Mouse (Mus musculus) intestine, postnatal 0 days (tissue): Measurements from ENCODE around the gene Gm47791. TPM values are rescaled to one million over a fixed set of nuclear protein-coding genes. Genes with fewer than 3 reads are reported as not detected.

Source experiments
- ATAC-seq: fragments of 200-750 bp; cut with Nextera tagmentation; 2 replicates; pipeline ENCODE4 v1.8.0; 2017; ENCODE audit warnings: mild to moderate bottlenecking, moderate TSS enrichment, moderate library complexity
- H3K27ac ChIP-seq: fragments of 300-500 bp; sonication (generic); 2 replicates; pipeline ENCODE4 v1.5.1; 2014; ENCODE audit warnings: mild to moderate bottlenecking, low read depth, low read length, moderate library complexity
- H3K27me3 ChIP-seq: fragments of 300-500 bp; sonication (generic); replicated peaks from 2 replicates; pipeline ENCODE4 v1.6.1; 2014; ENCODE audit warnings: low read length, mixed read lengths; ENCODE audit not compliant: control insufficient read depth, insufficient read depth
- H3K36me3 ChIP-seq: fragments of 300-500 bp; sonication (generic); 2 replicates; pipeline ENCODE4 v1.6.1; 2014; ENCODE audit warnings: mild to moderate bottlenecking, moderate library complexity; ENCODE audit not compliant: control insufficient read depth, insufficient read depth
- H3K4me1 ChIP-seq: fragments of 300-500 bp; sonication (generic); replicated peaks from 2 replicates; pipeline ENCODE4 v1.6.1; 2014; ENCODE audit warnings: antibody characterized with exemption, low read length, mixed read lengths; ENCODE audit not compliant: control insufficient read depth, insufficient read depth
- H3K4me2 ChIP-seq: fragments of 300-500 bp; sonication (generic); replicated peaks from 2 replicates; pipeline ENCODE4 v1.6.1; 2014; ENCODE audit warnings: low read depth, mild to moderate bottlenecking, moderate library complexity
- H3K4me3 ChIP-seq: fragments of 300-500 bp; sonication (generic); 2 replicates; pipeline ENCODE4 v1.5.1; 2014; ENCODE audit warnings: low read depth, low read length
- H3K9ac ChIP-seq: fragments of 300-500 bp; sonication (generic); 2 replicates; pipeline ENCODE4 v1.6.1; 2014; ENCODE audit warnings: mild to moderate bottlenecking, low read depth, low read length
- H3K9me3 ChIP-seq: fragments of 300-500 bp; sonication (generic); 2 replicates; pipeline ENCODE4 v1.6.1; 2016; ENCODE audit warnings: mixed run types; ENCODE audit not compliant: control insufficient read depth
- CTCF ChIP-seq: sonication (generic); IDR thresholded peaks from 2 replicates; pipeline ENCODE4 v1.5.1; 2016; ENCODE audit warnings: low read depth, mild to moderate bottlenecking, control low read depth, antibody characterized with exemption, moderate library complexity
- WGBS: fragments of 180-500 bp; shearing (Covaris S2); extraction: QIAGEN DNeasy Blood & Tissue Kit; methylation state at CpG from one replicate; pipeline ENCODE4 v1.1.7; 2014; 5-methylcytosine and 5-hydroxymethylcytosine counted together
- polyA plus RNA-seq: library from polyadenylated mRNA; unstranded; fragments of >200 nt; fragmentation: Nextera tagmentation; extraction: Ambion mirVana; gene quantifications from 2 replicates; pipeline ENCODE4 v1.2.1, GENCODE M21; 2015

The Gm47791 gene
- polyA plus RNA-seq, 1 experiment from 2014 or later: not detected

DNA sequence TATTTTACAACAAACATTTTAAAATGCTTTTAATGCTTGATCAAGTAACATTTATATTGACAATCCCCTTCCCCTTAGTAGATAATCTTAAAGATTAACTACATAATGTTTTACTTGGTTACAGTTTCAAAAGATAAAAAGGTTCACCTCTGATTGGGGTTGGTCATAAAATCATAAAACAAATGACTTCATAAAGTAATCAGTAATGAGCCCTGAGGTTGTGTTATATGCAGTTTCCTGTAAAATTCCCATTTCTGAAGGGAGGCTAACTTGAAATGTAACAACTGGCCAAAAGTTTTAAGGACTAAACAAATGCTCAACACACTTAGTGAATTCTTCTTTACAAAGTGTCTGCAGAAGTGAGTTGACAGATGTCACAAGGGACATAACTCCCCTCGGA is 4.8 kb downstream of the Gm47791 start:
- peak overlapping the region; percentile 62 for H3K4me2 ChIP-seq
- 23% methylated on average over 1 of the region's 1 CpGs for WGBS
- H3K36me3 ChIP-seq: peaks cover 5% of the 10 kb centered on the region; the same call in 1 of the 2 replicates
- no peak for TF ChIP-seq CTCF
- no peak overlapping the region for H3K9ac ChIP-seq
- no peaks in the 10 kb centered on the region for H3K27me3 ChIP-seq
- peak overlapping the region; percentile 43; the same call in 1 of the 2 replicates for H3K4me3 ChIP-seq
- H3K27ac ChIP-seq: peak overlapping the region; percentile 91
- peak; percentile 68 for ATAC-seq
- H3K4me1 ChIP-seq: no peaks in the 10 kb centered on the region; the same call in 1 of the 2 replicates
- H3K9me3 ChIP-seq: no peaks in the 10 kb centered on the region

DNA sequence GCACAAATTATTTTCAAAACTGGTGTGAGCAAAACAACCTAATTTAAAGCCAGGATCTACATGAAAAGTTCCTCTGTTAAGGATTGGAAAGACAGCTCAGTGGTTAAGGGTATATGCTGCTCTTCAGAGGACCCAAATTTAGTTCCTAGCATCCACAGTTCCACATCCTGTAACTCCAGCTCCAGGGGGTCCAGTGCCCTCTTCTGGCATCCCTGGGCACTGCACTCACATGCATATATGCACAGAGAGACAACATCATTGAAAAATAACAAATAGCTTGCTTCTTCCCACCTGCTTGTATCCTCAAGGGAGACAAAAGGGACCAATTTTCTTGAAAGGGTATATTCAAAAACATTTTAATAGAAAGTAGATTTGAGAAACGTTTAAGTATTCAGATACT is 8.8 kb downstream of the Gm47791 start:
- no peak overlapping the region for H3K27ac ChIP-seq
- no peak for ATAC-seq
- no peak overlapping the region for H3K9ac ChIP-seq
- H3K36me3 ChIP-seq: peaks cover 36% of the 10 kb centered on the region
- H3K27me3 ChIP-seq: no peaks in the 10 kb centered on the region
- H3K4me3 ChIP-seq: no peak overlapping the region
- no peak overlapping the region; the same call in 1 of the 2 replicates for H3K4me2 ChIP-seq
- no peaks in the 10 kb centered on the region for H3K9me3 ChIP-seq
- H3K4me1 ChIP-seq: no peaks in the 10 kb centered on the region; the same call in none of the 2 replicates
- 79% methylated on average over 1 of the region's 1 CpGs for WGBS
- peak; percentile 58 for TF ChIP-seq CTCF

DNA sequence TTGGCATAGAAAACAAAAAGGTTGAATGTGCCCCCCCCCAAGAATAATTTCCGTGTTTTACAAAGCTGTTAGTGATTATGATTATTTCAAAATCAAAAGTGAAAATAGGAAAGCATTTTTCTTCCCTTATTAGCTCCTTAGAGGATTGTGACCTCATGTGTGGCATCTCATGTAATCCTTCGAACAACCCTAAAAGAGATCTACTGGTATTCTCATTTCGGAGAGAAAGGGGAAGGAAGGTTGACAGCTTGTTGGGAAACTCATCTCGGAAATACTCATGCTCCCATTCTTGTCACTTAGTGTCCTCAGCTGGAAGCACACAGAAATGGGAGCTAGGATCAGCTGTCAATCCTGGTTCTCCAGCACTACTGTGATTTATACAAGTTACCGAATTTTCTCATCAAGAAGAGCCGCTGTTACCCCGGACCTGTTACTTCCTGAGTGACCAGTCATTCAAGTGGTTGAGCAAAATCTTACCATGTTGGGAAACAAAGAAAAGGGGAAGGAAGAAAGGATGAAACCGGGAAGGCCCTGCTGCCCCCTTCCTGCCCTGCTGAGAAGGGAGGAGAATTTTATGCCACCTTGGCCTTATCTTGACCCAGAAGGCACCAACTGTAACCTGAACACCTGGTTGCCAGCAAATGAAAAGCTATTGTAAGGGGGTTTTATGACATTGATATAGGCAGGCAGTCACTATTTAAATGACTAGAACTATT is 9.4 kb downstream of the Gm47791 start:
- no peak overlapping the region for H3K9ac ChIP-seq
- peak; percentile 29 for ATAC-seq
- H3K4me2 ChIP-seq: peak overlapping the region; percentile 9; the same call in 1 of the 2 replicates
- peaks cover 41% of the 10 kb centered on the region for H3K36me3 ChIP-seq
- no peaks in the 10 kb centered on the region for H3K27me3 ChIP-seq
- WGBS: 62% methylated on average over 8 of the region's 8 CpGs
- H3K4me3 ChIP-seq: no peak overlapping the region
- TF ChIP-seq CTCF: no peak
- H3K9me3 ChIP-seq: no peaks in the 10 kb centered on the region
- no peaks in the 10 kb centered on the region; the same call in none of the 2 replicates for H3K4me1 ChIP-seq
- H3K27ac ChIP-seq: peak overlapping the region; percentile 28; the same call in 1 of the 2 replicates

DNA sequence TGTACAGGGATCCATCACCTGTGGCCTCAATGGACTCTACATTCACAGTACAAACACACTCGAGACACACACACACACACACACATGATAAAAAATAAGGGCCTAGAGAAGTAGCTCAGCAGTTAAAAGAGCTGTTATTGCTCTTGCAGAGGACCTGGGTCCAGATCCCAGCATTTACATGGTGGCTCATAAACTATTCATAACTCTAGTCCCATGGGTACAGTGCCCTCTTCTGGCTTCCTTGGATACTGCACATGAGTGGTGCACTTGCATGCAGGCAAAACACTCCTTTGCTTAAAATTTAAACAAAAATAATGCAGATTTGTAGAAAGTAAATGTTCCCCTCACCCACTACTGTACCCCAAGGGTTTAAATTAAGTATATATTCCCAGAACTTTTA is 11.5 kb downstream of the Gm47791 start:
- Histone ChIP-seq H3K36me3 (peaks cover 56% of the 10 kb centered on the region), H3K27me3 (no peaks in the 10 kb centered on the region), H3K9me3 (no peaks in the 10 kb centered on the region), H3K4me1 (no peaks in the 10 kb centered on the region; the same call in none of the 2 replicates), H3K9ac (no peak overlapping the region), H3K4me3 (no peak overlapping the region), H3K4me2 (no peak overlapping the region), H3K27ac (no peak overlapping the region)
- WGBS: 68% methylated on average over 1 of the region's 1 CpGs
- peak; percentile 62 for TF ChIP-seq CTCF
- ATAC-seq: no peak

- ATAC-seq: no peak
- TF ChIP-seq CTCF: no peak
- WGBS: 77% methylated on average over 2 of the region's 2 CpGs
Measured at GRCm38 (mm10) chr1:82747714-82748452, 23.2 kb downstream of the Gm47791 start.

GRCm38 (mm10) chr1:82746408-82746807 is 24.6 kb downstream of the Gm47791 start:
- 90% methylated on average over 4 of the region's 4 CpGs for WGBS
- no peak for ATAC-seq
- no peaks in the 10 kb centered on the region for H3K9me3 ChIP-seq
- H3K9ac ChIP-seq: no peak overlapping the region
- TF ChIP-seq CTCF: no peak
- no peak overlapping the region for H3K27ac ChIP-seq
- H3K27me3 ChIP-seq: no peaks in the 10 kb centered on the region
- no peak overlapping the region for H3K4me3 ChIP-seq
- H3K4me2 ChIP-seq: no peak overlapping the region
- H3K4me1 ChIP-seq: no peaks in the 10 kb centered on the region
- peaks cover 34% of the 10 kb centered on the region for H3K36me3 ChIP-seq

More at GRCm38 (mm10) chr1:82747714-82748452, 23.2 kb downstream of the Gm47791 start:
- Histone ChIP-seq H3K4me1 (no peaks in the 10 kb centered on the region), H3K4me3 (no peak overlapping the region), H3K27ac (no peak overlapping the region), H3K9ac (no peak overlapping the region), H3K27me3 (no peaks in the 10 kb centered on the region), H3K36me3 (peaks cover 33% of the 10 kb centered on the region), H3K4me2 (no peak overlapping the region), H3K9me3 (no peaks in the 10 kb centered on the region)
